Mouse (Mus musculus) frontal cortex, adult (tissue): ENCODE data around the gene Hmx2.

Source experiments
- ATAC-seq: cut with Nextera tagmentation; 2 replicates; pipeline ENCODE4 v1.9.2; 2017; ENCODE audit warnings: mild to moderate bottlenecking, moderate library complexity, mixed read lengths; ENCODE audit not compliant: low TSS enrichment

Gene Hmx2

GRCm38 (mm10) chr7:131556541-131557271, 8.1 kb downstream of the Hmx2 start:
- ATAC-seq = no peak

- ATAC-seq = no peak
These were observed 9.2 kb downstream of the Hmx2 start for GRCm38 (mm10) chr7:131557751-131558150.

GRCm38 (mm10) chr7:131559986-131560696, 11.6 kb downstream of the Hmx2 start, which contains the start of gene Bub3:
Gene Bub3 (plus strand): TSS chr7:131560222.
- ATAC-seq = peak; percentile 98

GRCm38 (mm10) chr7:131560697-131561042, 12.1 kb downstream of the Hmx2 start:
- ATAC-seq = no peak; the same call in 1 of the 2 replicates

- no peak for ATAC-seq
These were observed 26.7 kb downstream of the Hmx2 start for GRCm38 (mm10) chr7:131575246-131575645.

GRCm38 (mm10) chr7:131582178-131582577, 33.6 kb downstream of the Hmx2 start:
- ATAC-seq = no peak

- no peak for ATAC-seq
These were observed 37.0 kb downstream of the Hmx2 start for GRCm38 (mm10) chr7:131585551-131585950.

GRCm38 (mm10) chr7:131597779-131598482, 49.4 kb downstream of the Hmx2 start:
- peak; percentile 34; the same call in 1 of the 2 replicates for ATAC-seq

- ATAC-seq = peak; percentile 72; the same call in 1 of the 2 replicates
These were observed 49.9 kb downstream of the Hmx2 start for GRCm38 (mm10) chr7:131598483-131598824.

GRCm38 (mm10) chr7:131602106-131602505, 53.5 kb downstream of the Hmx2 start:
- no peak for ATAC-seq

- no peak for ATAC-seq
These were observed 54.6 kb downstream of the Hmx2 start for GRCm38 (mm10) chr7:131603186-131603585.

GRCm38 (mm10) chr7:131604946-131605345, 56.4 kb downstream of the Hmx2 start:
- no peak for ATAC-seq

GRCm38 (mm10) chr7:131605481-131605880, 56.9 kb downstream of the Hmx2 start:
- peak; percentile 23; the same call in 1 of the 2 replicates for ATAC-seq
